ENCODE assay signal across 8 mouse cellular contexts in the genomic region with DNA sequence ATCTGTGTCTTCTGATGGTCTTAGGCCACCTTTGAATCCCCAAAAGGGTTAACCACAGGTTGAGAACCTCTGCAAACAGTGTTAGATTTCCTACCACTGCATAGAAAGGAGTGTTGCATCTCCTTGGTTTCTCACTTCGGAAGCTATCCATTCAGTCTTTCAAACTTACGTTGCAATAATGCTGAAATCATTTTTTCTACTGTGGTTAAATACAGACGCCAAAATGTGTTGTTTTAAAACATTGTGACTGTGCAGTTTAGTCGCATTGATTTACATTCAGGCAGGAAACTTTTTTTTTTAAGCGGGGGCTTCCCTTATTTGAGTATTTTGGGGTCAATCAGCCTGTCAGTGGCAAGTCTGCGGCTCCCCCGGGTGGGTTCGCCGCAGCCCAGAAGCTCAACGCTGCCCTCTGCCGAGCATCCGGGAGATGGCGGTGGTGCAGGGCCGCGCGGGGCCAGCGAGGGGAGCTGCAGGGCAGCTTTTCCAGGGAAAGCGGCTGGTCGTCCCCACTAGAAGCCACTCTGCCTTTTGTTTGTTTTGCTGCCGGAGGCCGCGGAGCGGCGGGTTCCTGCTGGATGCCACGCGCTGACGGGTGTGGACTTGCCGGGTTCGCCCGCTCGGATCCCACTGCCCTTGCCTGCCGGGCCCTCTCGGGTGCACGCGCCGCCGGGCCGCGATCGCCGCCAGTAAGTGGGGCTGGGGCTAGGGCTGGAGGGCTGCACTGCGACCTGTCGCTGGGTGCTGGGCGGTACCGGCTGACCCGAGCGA. TPM values are rescaled to one million over a fixed set of nuclear protein-coding genes. Genes with fewer than 3 reads are reported as not detected.
DNase-seq lines count a peak whose midpoint lies in the region; ATAC-seq and TF ChIP-seq lines count a peak whose summit lies in the region.

No protein-coding gene starts in this region.

- H3K4me2 ChIP-seq in intestine, postnatal 0 days (replicated peaks; ENCODE audit: low read depth): peak overlapping the region; percentile 80
- H3K4me2 ChIP-seq in midbrain, embryonic 11.5 days: peak overlapping the region; percentile 68

- peak overlapping the region; percentile 94 for H3K4me3 ChIP-seq in intestine, postnatal 0 days (ENCODE audit: low read depth, low read length)
- peak overlapping the region; percentile 83 for H3K4me3 ChIP-seq in midbrain, embryonic 11.5 days (ENCODE audit: low read depth, low read length)

- no peaks in the 10 kb centered on the region for H3K36me3 ChIP-seq in intestine, postnatal 0 days (ENCODE audit: control insufficient read depth, insufficient read depth)
- no peaks in the 10 kb centered on the region; the same call in 1 of the 2 replicates for H3K36me3 ChIP-seq in midbrain, embryonic 11.5 days (ENCODE audit: control insufficient read depth, insufficient read depth, low read length)

- peak; percentile 52 for ATAC-seq in intestine, postnatal 0 days
- peak; percentile 81 for ATAC-seq in midbrain, embryonic 11.5 days (ENCODE audit: low FRiP score)

- TF ChIP-seq CTCF in intestine, postnatal 0 days (IDR thresholded peaks at IDR 0.05; ENCODE audit: low read depth): peak; percentile 99

- DNase-seq in adrenal gland, postnatal 10 days: peak; percentile 97
- DNase-seq in embryo, embryonic 9.5 days (ENCODE audit: extremely low spot score): peak; percentile 94
- DNase-seq in gastrocnemius, postnatal 4 days (ENCODE audit: low spot score in 2 of 2): peak; percentile 88 to 92
- DNase-seq in left cerebral cortex, postnatal 4 days: peak; percentile 95
- DNase-seq in midbrain, embryonic 11.5 days (ENCODE audit: low spot score, missing footprints): peak; percentile 99
- DNase-seq in right cerebral cortex, postnatal 4 days: peak; percentile 93
- DNase-seq in yolk sac, embryonic 10.5 days (ENCODE audit: low spot score): peak; percentile 89

- intact Hi-C loops in left cerebral cortex, postnatal 4 days (cut with DNase I): loop anchor here (10.0 kb wide), 1 partner anchor 52 kb away; no protein-coding TSS in a partner anchor

- H3K9me3 ChIP-seq in intestine, postnatal 0 days (ENCODE audit: control insufficient read depth): no peaks in the 10 kb centered on the region
- no peaks in the 10 kb centered on the region for H3K9me3 ChIP-seq in midbrain, embryonic 11.5 days (ENCODE audit: control insufficient read depth, low read length)

- 0 out of 2 replicates have a peak, but pooled peaks cover 3% of the 10 kb centered on the region for H3K4me1 ChIP-seq in intestine, postnatal 0 days (replicated peaks; ENCODE audit: control insufficient read depth, insufficient read depth, low read length)
- H3K4me1 ChIP-seq in midbrain, embryonic 11.5 days (ENCODE audit: control insufficient read depth, insufficient read depth, low read length): peaks cover 13% of the 10 kb centered on the region

- peak overlapping the region; percentile 94 for H3K27ac ChIP-seq in intestine, postnatal 0 days (ENCODE audit: low read depth, low read length)
- H3K27ac ChIP-seq in midbrain, embryonic 11.5 days (ENCODE audit: low read depth, low read length): peak overlapping the region; percentile 86

- H3K27me3 ChIP-seq in intestine, postnatal 0 days (replicated peaks; ENCODE audit: control insufficient read depth, insufficient read depth, low read length): no peaks in the 10 kb centered on the region
- no peaks in the 10 kb centered on the region for H3K27me3 ChIP-seq in midbrain, embryonic 11.5 days (ENCODE audit: control insufficient read depth, insufficient read depth, low read length)

- WGBS in intestine, postnatal 0 days: 2% methylated on average over 47 of the region's 47 CpGs
- 3% methylated on average over 47 of the region's 47 CpGs for WGBS in midbrain, embryonic 11.5 days

- H3K9ac ChIP-seq in intestine, postnatal 0 days (ENCODE audit: low read depth, low read length): peak overlapping the region; percentile 89
- H3K9ac ChIP-seq in midbrain, embryonic 11.5 days (ENCODE audit: low read length): peak overlapping the region; percentile 98

RNA-seq across cellular contexts. Expression of gene Ick, which starts 4.0 kb away (rescaled TPM):
- total RNA-seq in adrenal gland, postnatal 10 days (2021): 10 to 100 TPM; 19.0 to 25.4 TPM
- 10 to 100 TPM; 26.0 to 31.0 TPM for total RNA-seq in gastrocnemius, postnatal 4 days (2021)
- 27.3 and 28.2 TPM in 2 replicates for polyA plus RNA-seq in intestine, postnatal 0 days (2015; fragmentation: Nextera tagmentation; extraction: Ambion mirVana)
- total RNA-seq in left cerebral cortex, postnatal 4 days (2021): 10 to 100 TPM; 59.9 to 64.0 TPM
- 35.3 and 35.9 TPM in 2 replicates for polyA plus RNA-seq in midbrain, embryonic 11.5 days (2014; fragmentation: Nextera tagmentation; extraction: Ambion mirVana)

RNA-seq across cellular contexts. Expression of gene Fbxo9, which starts 4.1 kb away (rescaled TPM):
- 10 to 100 TPM; 63.0 to 85.4 TPM for total RNA-seq in adrenal gland, postnatal 10 days (2021)
- 10 to 100 TPM; 48.1 to 49.1 TPM for total RNA-seq in gastrocnemius, postnatal 4 days (2021)
- 37.7 and 40.2 TPM in 2 replicates for polyA plus RNA-seq in intestine, postnatal 0 days (2015; fragmentation: Nextera tagmentation; extraction: Ambion mirVana)
- 10 to 100 TPM; 80.3 to 85.6 TPM for total RNA-seq in left cerebral cortex, postnatal 4 days (2021)
- polyA plus RNA-seq in midbrain, embryonic 11.5 days (2014; fragmentation: Nextera tagmentation; extraction: Ambion mirVana): 31.6 and 33.5 TPM in 2 replicates

Comparison
In these comparisons a context has a peak if more than half of its experiments do, and no peak if none do; other contexts are left out.
1. Peak in every context shown above with its lines: DNase-seq, ATAC-seq, H3K4me3 ChIP-seq and H3K27ac ChIP-seq.